26 mouse cellular contexts compared by ENCODE assay signal in genomic region chr4:151087358-151087757, GRCm38 (mm10). TPM values are rescaled to one million over a fixed set of nuclear protein-coding genes. Genes with fewer than 3 reads are reported as not detected.
DNase-seq lines count a peak whose midpoint lies in the region; ATAC-seq and TF ChIP-seq lines count a peak whose summit lies in the region.
"Had no signal": no experiment of that assay in that cellular context is flagged by ENCODE, and none has a peak within 500 bp of the region (broad histone marks: within the 10 kb centered on the region; RNA-seq: fewer than 3 reads in every experiment).

No protein-coding gene starts in this region.

- no peak for TF ChIP-seq CTCF in cerebellum, adult 2 months (IDR thresholded peaks at IDR 0.05; ENCODE audit: borderline replicate concordance, insufficient read depth, low read depth, low read length)
- TF ChIP-seq CTCF in intestine, postnatal 0 days (IDR thresholded peaks at IDR 0.05; ENCODE audit: low read depth), result peak; percentile 30
- peak; percentile 26 for TF ChIP-seq CTCF in liver, postnatal 0 days (IDR thresholded peaks at IDR 0.05; ENCODE audit: low read depth)

- no peaks in the 10 kb centered on the region for H3K27me3 ChIP-seq in cerebellum, adult 2 months (ENCODE audit: control insufficient read depth, insufficient read depth, low read length)
- H3K27me3 ChIP-seq in intestine, postnatal 0 days (replicated peaks; ENCODE audit: control insufficient read depth, insufficient read depth, low read length), result no peaks in the 10 kb centered on the region
- H3K27me3 ChIP-seq in intestine, embryonic 16.5 days (replicated peaks; ENCODE audit: control insufficient read depth, insufficient read depth, low read length), result no peaks in the 10 kb centered on the region
- H3K27me3 ChIP-seq in liver, postnatal 0 days (ENCODE audit: insufficient read depth, low read length), result no peaks in the 10 kb centered on the region
- no peaks in the 10 kb centered on the region for H3K27me3 ChIP-seq in liver, embryonic 12.5 days (replicated peaks)
- H3K27me3 ChIP-seq: embryonic facial prominence, embryonic 15.5 days; heart, embryonic 15.5 days; hindbrain, embryonic 15.5 days; Patski; stomach, embryonic 15.5 days had no signal

- H3K4me1 ChIP-seq in cerebellum, adult 2 months (ENCODE audit: control insufficient read depth, insufficient read depth, low read length), result peaks cover 52% of the 10 kb centered on the region
- H3K4me1 ChIP-seq in intestine, postnatal 0 days (replicated peaks; ENCODE audit: control insufficient read depth, insufficient read depth, low read length), result no peaks in the 10 kb centered on the region
- no peaks in the 10 kb centered on the region for H3K4me1 ChIP-seq in intestine, embryonic 16.5 days (ENCODE audit: control insufficient read depth, insufficient read depth, low read length)
- H3K4me1 ChIP-seq in liver, postnatal 0 days (ENCODE audit: insufficient read depth), result no peaks in the 10 kb centered on the region
- H3K4me1 ChIP-seq in liver, embryonic 12.5 days, result no peaks in the 10 kb centered on the region
- H3K4me1 ChIP-seq: embryonic facial prominence, embryonic 15.5 days; stomach, embryonic 15.5 days had no signal

- TF ChIP-seq EP300 in liver, postnatal 0 days (IDR thresholded peaks at IDR 0.05; ENCODE audit: low read depth), result no peak

- TF ChIP-seq POLR2A in cerebellum, adult 2 months (IDR thresholded peaks at IDR 0.05; ENCODE audit: borderline replicate concordance, insufficient read depth, low read length), result no peak

- DNase-seq in cerebellum, adult 2 months, result no peak
- DNase-seq in cerebellum, adult 9-10 months, result no peak
- no peak for DNase-seq in liver, postnatal 0 days
- DNase-seq: adrenal gland, adult 2 months; cerebellum, adult 11-12 months; gastrocnemius, postnatal 25 days; heart, adult 18-20 months; heart, postnatal 4 days; kidney, adult 11 months; kidney, postnatal 10 days; lung, postnatal 10 days; thymus, adult 18-20 months; thymus, postnatal 36 days had no signal

- no peak overlapping the region for H3K4me2 ChIP-seq in intestine, postnatal 0 days (replicated peaks; ENCODE audit: low read depth)
- no peak overlapping the region for H3K4me2 ChIP-seq in intestine, embryonic 16.5 days (ENCODE audit: low read depth, low read length)
- no peak overlapping the region for H3K4me2 ChIP-seq in liver, postnatal 0 days (ENCODE audit: low read depth, low read length)
- H3K4me2 ChIP-seq in liver, embryonic 12.5 days, result no peak overlapping the region
- H3K4me2 ChIP-seq: embryonic facial prominence, embryonic 15.5 days; heart, embryonic 15.5 days; hindbrain, embryonic 15.5 days; midbrain, embryonic 11.5 days; stomach, embryonic 15.5 days had no signal

- peak overlapping the region; percentile 97; the same call in 1 of the 2 replicates for H3K27ac ChIP-seq in cerebellum, adult 2 months (ENCODE audit: insufficient read depth, low read length)
- no peak overlapping the region for H3K27ac ChIP-seq in intestine, postnatal 0 days (ENCODE audit: low read depth, low read length)
- H3K27ac ChIP-seq in intestine, embryonic 16.5 days (ENCODE audit: low read length), result no peak overlapping the region
- H3K27ac ChIP-seq in liver, postnatal 0 days (ENCODE audit: low read depth), result no peak overlapping the region
- H3K27ac ChIP-seq in liver, embryonic 12.5 days, result no peak overlapping the region
- H3K27ac ChIP-seq: embryonic facial prominence, embryonic 15.5 days; heart, embryonic 15.5 days; hindbrain, embryonic 15.5 days; stomach, embryonic 15.5 days had no signal

- H3K36me3 ChIP-seq in intestine, postnatal 0 days (ENCODE audit: control insufficient read depth, insufficient read depth), result no peaks in the 10 kb centered on the region
- H3K36me3 ChIP-seq in intestine, embryonic 16.5 days (ENCODE audit: control insufficient read depth, insufficient read depth, low read length), result no peaks in the 10 kb centered on the region
- H3K36me3 ChIP-seq in liver, postnatal 0 days (replicated peaks; ENCODE audit: insufficient read depth, low read length), result no peaks in the 10 kb centered on the region
- no peaks in the 10 kb centered on the region for H3K36me3 ChIP-seq in liver, embryonic 12.5 days
- H3K36me3 ChIP-seq: G1E; stomach, embryonic 15.5 days had no signal

- no peak overlapping the region for H3K9ac ChIP-seq in intestine, postnatal 0 days (ENCODE audit: low read depth, low read length)
- H3K9ac ChIP-seq in intestine, embryonic 16.5 days (ENCODE audit: low read depth, low read length), result no peak overlapping the region
- no peak overlapping the region for H3K9ac ChIP-seq in liver, postnatal 0 days (replicated peaks)
- H3K9ac ChIP-seq in liver, embryonic 12.5 days, result no peak overlapping the region
- H3K9ac ChIP-seq: embryonic facial prominence, embryonic 15.5 days; heart, embryonic 15.5 days; hindbrain, embryonic 15.5 days; stomach, embryonic 15.5 days had no signal

- WGBS in cerebellum, adult 2 months, result 100% methylated on average over 1 of the region's 1 CpGs
- 92% methylated on average over 1 of the region's 1 CpGs for WGBS in intestine, postnatal 0 days
- 96% methylated on average over 1 of the region's 1 CpGs for WGBS in intestine, embryonic 16.5 days
- 88% methylated on average over 1 of the region's 1 CpGs for WGBS in liver, postnatal 0 days (ENCODE audit: insufficient replicate concordance)
- 89% methylated on average over 1 of the region's 1 CpGs for WGBS in liver, embryonic 12.5 days (ENCODE audit: insufficient replicate concordance)

- no peaks in the 10 kb centered on the region for H3K9me3 ChIP-seq in intestine, postnatal 0 days (ENCODE audit: control insufficient read depth)
- H3K9me3 ChIP-seq in intestine, embryonic 16.5 days (ENCODE audit: control insufficient read depth, low read length), result no peaks in the 10 kb centered on the region
- H3K9me3 ChIP-seq in liver, postnatal 0 days (ENCODE audit: low read length), result no peaks in the 10 kb centered on the region
- H3K9me3 ChIP-seq in liver, embryonic 12.5 days (replicated peaks), result no peaks in the 10 kb centered on the region
- H3K9me3 ChIP-seq: embryonic facial prominence, embryonic 15.5 days; heart, embryonic 15.5 days; hindbrain, embryonic 15.5 days; stomach, embryonic 15.5 days had no signal

- no peak overlapping the region for H3K4me3 ChIP-seq in cerebellum, adult 2 months (replicated peaks; ENCODE audit: insufficient read depth, low read depth, low read length)
- no peak overlapping the region for H3K4me3 ChIP-seq in intestine, postnatal 0 days (ENCODE audit: low read depth, low read length)
- H3K4me3 ChIP-seq in intestine, embryonic 16.5 days (ENCODE audit: low read length), result no peak overlapping the region
- no peak overlapping the region for H3K4me3 ChIP-seq in liver, postnatal 0 days (ENCODE audit: low read depth, low read length)
- H3K4me3 ChIP-seq in liver, embryonic 12.5 days, result no peak overlapping the region
- H3K4me3 ChIP-seq: embryonic facial prominence, embryonic 15.5 days; heart, embryonic 15.5 days; hindbrain, embryonic 15.5 days; stomach, embryonic 15.5 days had no signal

- no peak for ATAC-seq in intestine, postnatal 0 days
- ATAC-seq in intestine, embryonic 16.5 days, result no peak
- ATAC-seq in liver, postnatal 0 days, result no peak
- ATAC-seq in liver, embryonic 12.5 days, result no peak
- ATAC-seq in inflammation-experienced regulatory T-cells, adult 6 months, result no peak
- ATAC-seq: Patski had no signal

RNA-seq across cellular contexts. Expression of gene Gm13090, which starts 2.0 kb away (rescaled TPM):
- polyA plus RNA-seq in cerebellum, adult 2 months (2012; rRNA removed), result not detected in 2 replicates
- not detected in 2 replicates for polyA plus RNA-seq in intestine, postnatal 0 days (2015; fragmentation: Nextera tagmentation; extraction: Ambion mirVana)
- polyA plus RNA-seq in intestine, embryonic 16.5 days (2015; fragmentation: Nextera tagmentation; extraction: Ambion mirVana), result not detected in 2 replicates
- not detected in 2 replicates for polyA plus RNA-seq in liver, postnatal 0 days (2015; fragmentation: Nextera tagmentation; extraction: Ambion mirVana)
- polyA plus RNA-seq in liver, embryonic 12.5 days (2016; fragmentation: Nextera tagmentation; extraction: Ambion mirVana), result not detected in 2 replicates
- not detected for polyA plus RNA-seq in inflammation-experienced regulatory T-cells, adult 6 months (2017; shearing (Covaris generic))
- polyA plus RNA-seq: adrenal gland, adult 2 months; embryonic facial prominence, embryonic 15.5 days; G1E; heart, embryonic 15.5 days; hindbrain, embryonic 15.5 days; limb, embryonic 14.5 days; liver, embryonic 16.5 days; midbrain, embryonic 11.5 days; Patski; stomach, embryonic 15.5 days had no signal

RNA-seq across cellular contexts. Expression of gene Vamp3, which starts 29.6 kb away (rescaled TPM):
- polyA plus RNA-seq in cerebellum, adult 2 months (2012; rRNA removed), result 61.3 and 67.9 TPM in 2 replicates
- polyA plus RNA-seq in intestine, postnatal 0 days (2015; fragmentation: Nextera tagmentation; extraction: Ambion mirVana), result 104 and 109 TPM in 2 replicates
- 122 TPM in 2 replicates for polyA plus RNA-seq in intestine, embryonic 16.5 days (2015; fragmentation: Nextera tagmentation; extraction: Ambion mirVana)
- polyA plus RNA-seq in liver, postnatal 0 days (2015; fragmentation: Nextera tagmentation; extraction: Ambion mirVana), result 23.4 and 24.8 TPM in 2 replicates
- 51.0 and 53.2 TPM in 2 replicates for polyA plus RNA-seq in liver, embryonic 12.5 days (2016; fragmentation: Nextera tagmentation; extraction: Ambion mirVana)
- 10 to 100 TPM; 43.5 to 56.3 (median 47.6) TPM for polyA plus RNA-seq in inflammation-experienced regulatory T-cells, adult 6 months (2017; shearing (Covaris generic))

RNA-seq across cellular contexts. Expression of gene Per3, which starts 42.9 kb away (rescaled TPM):
- polyA plus RNA-seq in cerebellum, adult 2 months (2012; rRNA removed), result 40.0 TPM in 2 replicates
- 2.1 and 3.5 TPM in 2 replicates for polyA plus RNA-seq in intestine, postnatal 0 days (2015; fragmentation: Nextera tagmentation; extraction: Ambion mirVana)
- polyA plus RNA-seq in intestine, embryonic 16.5 days (2015; fragmentation: Nextera tagmentation; extraction: Ambion mirVana), result 3.1 and 3.7 TPM in 2 replicates
- 5.6 and 5.9 TPM in 2 replicates for polyA plus RNA-seq in liver, postnatal 0 days (2015; fragmentation: Nextera tagmentation; extraction: Ambion mirVana)
- polyA plus RNA-seq in liver, embryonic 12.5 days (2016; fragmentation: Nextera tagmentation; extraction: Ambion mirVana), result 4.3 and 4.9 TPM in 2 replicates
- 1 to 10 TPM; 1.8 to 7.7 (median 7.6) TPM for polyA plus RNA-seq in inflammation-experienced regulatory T-cells, adult 6 months (2017; shearing (Covaris generic))
